Mouse (Mus musculus) adrenal gland, postnatal 10 days (tissue): ENCODE measurements around the gene Kctd20. TPM values are rescaled to one million over a fixed set of nuclear protein-coding genes. Genes with fewer than 3 reads are reported as not detected.

Source experiments
- total RNA-seq, 2 experiments: library from RNA; stranded (reverse); gene quantifications; 2 replicates each; pipeline ENCODE4 v1.2.3; 2021

Kctd20 gene
- total RNA-seq, 2 experiments from 2014 or later, result 76.1 to 76.7 TPM

Other genes starting within 250 kb of the Kctd20 start
- 1 to 10 TPM in 1 of 2 experiments, under 1 TPM in 1; 0.78 to 1.7 TPM for gene AC170998.1, start 225.9 kb upstream of the Kctd20 start, total RNA-seq
- gene Mapk13, start 182.7 kb upstream of the Kctd20 start, total RNA-seq, result 10 to 100 TPM; 34.6 to 35.5 TPM
- 10 to 100 TPM; 56.2 to 62.8 TPM for gene Brpf3, start 150.9 kb upstream of the Kctd20 start, total RNA-seq
- gene Pnpla1, start 93.5 kb upstream of the Kctd20 start, total RNA-seq, result not detected
- gene 4930539E08Rik, start 36.6 kb upstream of the Kctd20 start, total RNA-seq, result under 1 TPM; 0.09 to 0.12 TPM
- gene Pxt1, start 8.1 kb upstream of the Kctd20 start, total RNA-seq, result under 1 TPM; 0.90 to 0.91 TPM
- gene Stk38, start 56.0 kb downstream of the Kctd20 start, total RNA-seq, result 10 to 100 TPM; 55.0 to 76.8 TPM
- 100 to 1,000 TPM; 144 to 193 TPM for gene Srsf3, start 80.7 kb downstream of the Kctd20 start, total RNA-seq
- gene Cdkn1a, start 139.0 kb downstream of the Kctd20 start, total RNA-seq, result 100 to 1,000 TPM in 1 of 2 experiments, 10 to 100 TPM in 1; 46.6 to 201 TPM
- 1 to 10 TPM in 1 of 2 experiments, under 1 TPM in 1; 0.66 to 1.4 TPM for gene Rab44, start 162.2 kb downstream of the Kctd20 start, total RNA-seq